Mouse (Mus musculus): ENCODE data around the gene Ankrd9. TPM values are rescaled to one million over a fixed set of nuclear protein-coding genes. Genes with fewer than 3 reads are reported as not detected.
A peak's percentile ranks its signal among the peaks of the same experiment; 100 is the strongest.

Ankrd9 gene
- polyA plus RNA-seq, 1 experiment = 21.0 TPM

DNA sequence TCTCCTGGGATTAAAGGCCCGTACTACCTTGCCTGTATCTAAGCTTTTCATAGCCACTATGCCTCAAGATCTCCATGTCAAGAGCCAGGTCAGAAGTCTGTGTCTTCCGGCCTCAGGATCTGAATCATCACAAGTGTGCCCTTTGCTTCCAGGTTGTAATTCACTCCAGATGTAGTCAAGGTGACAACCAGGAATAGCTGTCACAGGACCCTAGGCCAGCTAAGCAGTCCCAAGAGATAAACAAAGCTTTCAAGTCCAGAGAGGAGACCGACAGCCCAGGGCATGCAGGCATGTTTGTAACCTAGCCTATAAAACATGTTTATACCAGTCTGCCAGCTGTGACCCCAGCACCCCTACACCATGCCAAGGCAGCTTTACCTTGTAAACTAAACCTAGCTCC is 2.9 kb upstream of the Ankrd9 start:
- Histone ChIP-seq H3K4me3 (ENCODE audit: extremely low read depth, insufficient read depth, insufficient read length) (no peak overlapping the region), H3K4me1 (ENCODE audit: control insufficient read depth, insufficient read depth, insufficient read length) (peaks cover 22% of the 10 kb centered on the region), H3K27ac (ENCODE audit: insufficient read depth, low read length) (no peak overlapping the region), H3K36me3 (ENCODE audit: control insufficient read depth, insufficient read depth, low read length) (0 out of 2 replicates have a peak, but pooled peaks cover 2% of the 10 kb centered on the region), H3K27me3 (ENCODE audit: control insufficient read depth, insufficient read depth, low read length) (no peaks in the 10 kb centered on the region)
- 89% methylated on average over 3 of the region's 3 CpGs for WGBS
- no peak for TF ChIP-seq CTCF (IDR thresholded peaks at IDR 0.05; ENCODE audit: extremely low read depth, insufficient read depth, insufficient read length, insufficient replicate concordance)
- no peak for TF ChIP-seq POLR2A (IDR thresholded peaks at IDR 0.05; ENCODE audit: low read depth, low read length)
- no peak for DNase-seq (ENCODE audit: low read depth in 1 of 2, low spot score in 2 of 2)

DNA sequence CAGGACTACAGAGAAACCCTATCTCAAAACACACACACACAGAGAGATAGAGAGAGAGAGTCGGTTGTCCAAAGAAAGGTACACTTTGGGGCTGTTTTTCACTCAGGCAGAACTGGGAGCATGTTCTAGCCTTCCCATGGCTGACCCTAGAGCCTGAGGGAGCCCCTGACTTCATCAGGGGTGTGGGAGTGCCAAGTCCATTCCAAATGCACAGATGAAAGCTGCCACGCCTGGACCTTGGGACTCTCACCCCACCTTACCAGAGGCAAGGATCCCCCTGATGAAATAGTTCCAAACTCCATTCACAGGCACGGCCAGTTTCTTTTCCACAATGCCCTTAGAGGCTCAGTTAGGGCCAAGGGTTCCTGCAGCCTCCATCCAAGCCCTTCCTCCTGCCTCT is 968 bp upstream of the Ankrd9 start:
- Histone ChIP-seq H3K4me1 (ENCODE audit: control insufficient read depth, insufficient read depth, insufficient read length) (peaks cover 12% of the 10 kb centered on the region), H3K27ac (ENCODE audit: insufficient read depth, low read length) (no peak overlapping the region), H3K27me3 (ENCODE audit: control insufficient read depth, insufficient read depth, low read length) (no peaks in the 10 kb centered on the region), H3K36me3 (ENCODE audit: control insufficient read depth, insufficient read depth, low read length) (0 out of 2 replicates have a peak, but pooled peaks cover 4% of the 10 kb centered on the region), H3K4me3 (ENCODE audit: extremely low read depth, insufficient read depth, insufficient read length) (no peak overlapping the region)
- no peak for DNase-seq (ENCODE audit: low read depth in 1 of 2, low spot score in 2 of 2)
- TF ChIP-seq CTCF (IDR thresholded peaks at IDR 0.05; ENCODE audit: extremely low read depth, insufficient read depth, insufficient read length, insufficient replicate concordance) (no peak), POLR2A (IDR thresholded peaks at IDR 0.05; ENCODE audit: low read depth, low read length) (no peak)
- WGBS = 87% methylated on average over 3 of the region's 3 CpGs

DNA sequence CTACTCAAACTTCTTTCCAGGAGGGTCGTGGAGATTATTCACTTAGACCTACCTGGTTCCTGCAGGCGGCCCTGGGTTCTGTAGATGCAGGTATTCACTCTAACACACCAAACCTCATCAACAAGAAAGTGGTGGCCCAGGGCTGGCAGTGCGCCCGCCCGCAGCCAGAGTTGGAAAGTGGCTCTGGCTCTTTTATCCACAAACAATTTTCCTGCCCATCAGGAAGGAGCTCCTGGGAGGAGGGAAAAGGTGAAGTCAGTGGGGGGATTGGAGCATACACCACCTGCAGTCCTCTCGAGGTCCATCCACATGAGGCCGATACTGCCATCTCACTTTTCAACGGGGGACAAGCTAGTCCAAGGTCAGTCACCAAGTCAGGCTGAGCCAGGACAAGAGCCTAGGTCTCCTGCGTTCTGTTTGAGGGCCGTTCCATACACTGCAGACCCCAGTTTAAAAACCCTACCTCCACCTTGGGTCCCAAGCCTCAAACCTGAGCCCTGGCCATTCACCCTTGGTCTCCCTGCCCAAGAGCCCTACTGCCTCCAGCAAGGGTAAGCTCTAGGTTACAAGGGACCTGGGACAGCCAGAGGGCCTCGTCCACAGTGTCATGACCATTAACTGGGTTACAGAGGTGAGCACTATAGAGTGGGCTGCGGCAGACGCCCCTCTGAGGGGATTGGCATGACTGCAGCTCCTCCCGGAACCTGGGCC is 789 bp downstream of the Ankrd9 start:
- H3K4me3 ChIP-seq (ENCODE audit: extremely low read depth, insufficient read depth, insufficient read length) = peak overlapping the region; percentile 92
- H3K27me3 ChIP-seq (ENCODE audit: control insufficient read depth, insufficient read depth, low read length) = no peaks in the 10 kb centered on the region
- peak overlapping the region; percentile 53; the same call in 1 of the 2 replicates for H3K27ac ChIP-seq (ENCODE audit: insufficient read depth, low read length)
- no peak for TF ChIP-seq POLR2A (IDR thresholded peaks at IDR 0.05; ENCODE audit: low read depth, low read length)
- H3K36me3 ChIP-seq (ENCODE audit: control insufficient read depth, insufficient read depth, low read length) = 0 out of 2 replicates have a peak, but pooled peaks cover 4% of the 10 kb centered on the region
- no peak for DNase-seq (ENCODE audit: low read depth in 1 of 2, low spot score in 2 of 2)
- WGBS = 54% methylated on average over 14 of the region's 14 CpGs
- peaks cover 6% of the 10 kb centered on the region for H3K4me1 ChIP-seq (ENCODE audit: control insufficient read depth, insufficient read depth, insufficient read length)

DNA sequence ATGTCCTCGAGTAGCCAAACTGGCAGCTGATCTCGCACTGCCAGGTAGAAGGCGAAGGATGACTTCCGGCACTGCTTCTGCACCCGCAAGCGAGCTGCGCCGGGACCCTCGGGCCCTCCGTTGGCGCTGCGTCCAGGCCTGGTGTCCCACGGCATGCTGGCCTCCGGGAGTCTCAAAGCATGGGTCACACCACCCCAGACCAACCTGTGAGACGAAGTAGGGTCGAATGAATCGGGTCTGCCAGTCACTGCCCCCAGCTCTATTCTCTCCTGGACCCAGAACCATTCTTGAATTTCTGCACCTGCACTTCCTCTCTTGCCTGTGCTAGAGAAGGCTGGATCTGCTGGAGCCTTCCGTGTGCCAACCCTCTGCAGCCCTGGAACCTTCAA is 1.5 kb downstream of the Ankrd9 start:
- TF ChIP-seq POLR2A (IDR thresholded peaks at IDR 0.05; ENCODE audit: low read depth, low read length) (no peak), CTCF (IDR thresholded peaks at IDR 0.05; ENCODE audit: extremely low read depth, insufficient read depth, insufficient read length, insufficient replicate concordance) (no peak)
- H3K27ac ChIP-seq (ENCODE audit: insufficient read depth, low read length) = no peak overlapping the region
- H3K4me1 ChIP-seq (ENCODE audit: control insufficient read depth, insufficient read depth, insufficient read length) = peaks cover 6% of the 10 kb centered on the region
- no peaks in the 10 kb centered on the region for H3K27me3 ChIP-seq (ENCODE audit: control insufficient read depth, insufficient read depth, low read length)
- no peak overlapping the region for H3K4me3 ChIP-seq (ENCODE audit: extremely low read depth, insufficient read depth, insufficient read length)
- H3K36me3 ChIP-seq (ENCODE audit: control insufficient read depth, insufficient read depth, low read length) = peaks cover 6% of the 10 kb centered on the region; the same call in 1 of the 2 replicates
- DNase-seq (ENCODE audit: low read depth in 1 of 2, low spot score in 2 of 2) = no peak
- 98% methylated on average over 18 of the region's 18 CpGs for WGBS

- Histone ChIP-seq H3K27me3 (ENCODE audit: control insufficient read depth, insufficient read depth, low read length) (no peaks in the 10 kb centered on the region), H3K4me3 (ENCODE audit: extremely low read depth, insufficient read depth, insufficient read length) (no peak overlapping the region), H3K4me1 (ENCODE audit: control insufficient read depth, insufficient read depth, insufficient read length) (peaks cover 6% of the 10 kb centered on the region), H3K27ac (ENCODE audit: insufficient read depth, low read length) (no peak overlapping the region), H3K36me3 (ENCODE audit: control insufficient read depth, insufficient read depth, low read length) (peaks cover 6% of the 10 kb centered on the region; the same call in 1 of the 2 replicates)
- TF ChIP-seq CTCF (IDR thresholded peaks at IDR 0.05; ENCODE audit: extremely low read depth, insufficient read depth, insufficient read length, insufficient replicate concordance) (no peak), POLR2A (IDR thresholded peaks at IDR 0.05; ENCODE audit: low read depth, low read length) (no peak)
- DNase-seq (ENCODE audit: low read depth in 1 of 2, low spot score in 2 of 2) = no peak
- 98% methylated on average over 60 of the region's 60 CpGs for WGBS
Measured at GRCm38 (mm10) chr12:110976589-110977344, 2.1 kb downstream of the Ankrd9 start.

DNA sequence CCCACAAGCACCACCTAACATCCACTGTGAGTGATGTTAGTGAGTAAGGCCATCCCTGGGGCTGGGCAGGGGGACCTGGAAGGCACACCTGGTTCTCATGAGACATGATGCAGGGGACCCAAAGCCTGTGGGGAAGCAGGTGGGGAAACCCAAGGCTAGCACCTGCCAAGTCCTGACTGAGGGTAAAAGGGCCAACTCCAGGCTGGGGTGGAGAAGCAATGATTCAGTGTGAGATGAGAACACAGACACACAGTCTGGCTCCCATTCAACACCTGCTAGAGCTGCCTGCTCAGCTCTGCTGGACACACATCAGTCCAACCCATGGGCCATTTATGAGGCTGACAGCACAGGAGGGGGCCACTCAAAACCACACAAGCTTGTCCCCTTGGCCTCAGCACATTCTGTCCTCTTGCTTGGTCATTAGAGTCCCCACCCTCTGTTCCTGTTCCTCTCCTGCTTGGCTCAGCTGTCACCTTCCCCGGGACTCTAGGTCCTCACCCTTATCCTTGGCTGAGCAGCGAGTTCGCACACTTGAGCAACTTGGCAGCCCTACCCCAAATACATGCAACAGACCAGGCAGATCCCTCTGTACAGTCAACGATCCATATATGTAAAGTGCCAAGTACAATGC is 2.9 kb downstream of the Ankrd9 start:
- Histone ChIP-seq H3K27me3 (ENCODE audit: control insufficient read depth, insufficient read depth, low read length) (no peaks in the 10 kb centered on the region), H3K4me3 (ENCODE audit: extremely low read depth, insufficient read depth, insufficient read length) (no peak overlapping the region), H3K36me3 (ENCODE audit: control insufficient read depth, insufficient read depth, low read length) (peaks cover 6% of the 10 kb centered on the region; the same call in 1 of the 2 replicates), H3K4me1 (ENCODE audit: control insufficient read depth, insufficient read depth, insufficient read length) (peaks cover 6% of the 10 kb centered on the region), H3K27ac (ENCODE audit: insufficient read depth, low read length) (no peak overlapping the region)
- 95% methylated on average over 4 of the region's 4 CpGs for WGBS
- no peak for DNase-seq (ENCODE audit: low read depth in 1 of 2, low spot score in 2 of 2)
- TF ChIP-seq CTCF (IDR thresholded peaks at IDR 0.05; ENCODE audit: extremely low read depth, insufficient read depth, insufficient read length, insufficient replicate concordance) = no peak
- no peak for TF ChIP-seq POLR2A (IDR thresholded peaks at IDR 0.05; ENCODE audit: low read depth, low read length)

Measured in spleen, adult 2 months (tissue).